Mouse (Mus musculus) cerebellum, adult 8-10 months (tissue): ENCODE measurements around the gene Cep170.
A peak's percentile ranks its signal among the peaks of the same experiment; 100 is the strongest.

Source experiments
- DNase-seq: peaks from one replicate; pipeline ENCODE4 v3.0.0; 2022

Gene Cep170

GRCm38 (mm10) chr1:176824611-176825010 lies 10.7 kb upstream of the Cep170 start:
- no peak for DNase-seq

GRCm38 (mm10) chr1:176823889-176824288 lies 10.0 kb upstream of the Cep170 start:
- no peak for DNase-seq

- DNase-seq: no peak
Measured at GRCm38 (mm10) chr1:176822949-176823348, 9.1 kb upstream of the Cep170 start.

- no peak for DNase-seq
Measured at GRCm38 (mm10) chr1:176821929-176822328, 8.1 kb upstream of the Cep170 start.

GRCm38 (mm10) chr1:176818763-176819162 lies 4.9 kb upstream of the Cep170 start:
- DNase-seq: no peak

GRCm38 (mm10) chr1:176818147-176818546 lies 4.3 kb upstream of the Cep170 start:
- no peak for DNase-seq

- no peak for DNase-seq
Measured at GRCm38 (mm10) chr1:176816728-176817127, 2.9 kb upstream of the Cep170 start.

- DNase-seq: peak; percentile 90
Measured at GRCm38 (mm10) chr1:176814591-176815062, 760 bp upstream of the Cep170 start, which contains the start of gene Sdccag8. Gene Sdccag8, plus strand, starts transcription at chr1:176814660.

- DNase-seq: peak; percentile 68
Measured at GRCm38 (mm10) chr1:176813292-176814035, 403 bp downstream of the Cep170 start.

- DNase-seq: no peak
Measured at GRCm38 (mm10) chr1:176812491-176813291, 1.2 kb downstream of the Cep170 start.

- DNase-seq: no peak
Measured at GRCm38 (mm10) chr1:176811892-176812291, 2.0 kb downstream of the Cep170 start.

- DNase-seq: no peak
Measured at GRCm38 (mm10) chr1:176810161-176810560, 3.7 kb downstream of the Cep170 start.

GRCm38 (mm10) chr1:176800728-176801365 lies 13.0 kb downstream of the Cep170 start:
- DNase-seq: no peak

GRCm38 (mm10) chr1:176798673-176799072 lies 15.2 kb downstream of the Cep170 start:
- no peak for DNase-seq

GRCm38 (mm10) chr1:176792175-176792574 lies 21.7 kb downstream of the Cep170 start:
- no peak for DNase-seq

GRCm38 (mm10) chr1:176789326-176789725 lies 24.5 kb downstream of the Cep170 start:
- no peak for DNase-seq

GRCm38 (mm10) chr1:176774533-176774932 lies 39.3 kb downstream of the Cep170 start:
- DNase-seq: no peak

GRCm38 (mm10) chr1:176762295-176762694 lies 51.6 kb downstream of the Cep170 start:
- no peak for DNase-seq

GRCm38 (mm10) chr1:176760673-176761072 lies 53.2 kb downstream of the Cep170 start:
- no peak for DNase-seq

- peak; percentile 79 for DNase-seq
Measured at GRCm38 (mm10) chr1:176755586-176755985, 58.3 kb downstream of the Cep170 start.

GRCm38 (mm10) chr1:176753861-176754718 lies 59.8 kb downstream of the Cep170 start:
- no peak for DNase-seq

- DNase-seq: no peak
Measured at GRCm38 (mm10) chr1:176749708-176750107, 64.2 kb downstream of the Cep170 start.
